In the genomic region with DNA sequence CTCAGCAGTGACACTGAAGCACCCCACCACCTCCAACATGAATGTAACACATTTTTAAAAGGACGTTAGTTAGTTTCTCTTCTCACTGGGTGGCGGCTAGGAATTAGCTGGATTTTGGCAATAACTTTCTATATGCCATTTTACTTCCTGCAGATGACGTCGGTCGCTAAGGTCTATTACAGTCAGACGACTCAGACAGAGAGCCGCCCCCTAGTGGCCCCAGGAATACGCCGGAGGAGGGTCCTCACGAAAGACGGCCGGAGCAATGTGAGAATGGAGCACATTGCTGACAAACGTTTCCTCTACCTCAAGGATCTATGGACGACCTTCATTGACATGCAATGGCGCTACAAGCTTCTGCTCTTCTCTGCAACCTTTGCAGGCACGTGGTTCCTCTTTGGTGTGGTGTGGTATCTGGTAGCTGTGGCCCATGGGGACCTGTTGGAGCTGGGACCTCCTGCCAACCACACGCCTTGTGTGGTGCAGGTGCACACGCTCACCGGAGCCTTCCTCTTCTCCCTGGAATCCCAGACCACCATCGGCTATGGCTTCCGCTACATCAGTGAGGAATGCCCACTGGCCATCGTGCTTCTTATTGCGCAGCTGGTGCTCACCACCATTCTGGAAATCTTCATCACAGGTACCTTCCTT, we compare ENCODE assay signal across 8 mouse cellular contexts. TPM values are rescaled to one million over a fixed set of nuclear protein-coding genes. Genes with fewer than 3 reads are reported as not detected.
DNase-seq lines count a peak whose midpoint lies in the region; ATAC-seq and TF ChIP-seq lines count a peak whose summit lies in the region.

No protein-coding gene starts in this region.

- no peak for TF ChIP-seq POLR2A in brain, embryonic 14.5 days (IDR thresholded peaks at IDR 0.05; ENCODE audit: borderline replicate concordance, extremely low read depth, insufficient read depth, insufficient read length, poor library complexity, severe bottlenecking)

- H3K4me3 ChIP-seq in heart, embryonic 15.5 days, result peak overlapping the region; percentile 15; the same call in 1 of the 2 replicates
- no peak overlapping the region for H3K4me3 ChIP-seq in limb, embryonic 10.5 days
- no peak overlapping the region for H3K4me3 ChIP-seq in midbrain, embryonic 10.5 days
- H3K4me3 ChIP-seq in stomach, embryonic 15.5 days (replicated peaks), result no peak overlapping the region

- peaks cover 7% of the 10 kb centered on the region for H3K4me1 ChIP-seq in heart, embryonic 15.5 days (replicated peaks)
- peaks cover 5% of the 10 kb centered on the region; the same call in 1 of the 2 replicates for H3K4me1 ChIP-seq in limb, embryonic 10.5 days
- H3K4me1 ChIP-seq in midbrain, embryonic 10.5 days, result peaks cover 12% of the 10 kb centered on the region
- H3K4me1 ChIP-seq in stomach, embryonic 15.5 days, result no peaks in the 10 kb centered on the region

- ATAC-seq in heart, embryonic 15.5 days (replicated peaks; ENCODE audit: insufficient number of reproducible peaks, insufficient read depth, low FRiP score, low read depth), result no peak
- ATAC-seq in stomach, embryonic 15.5 days (ENCODE audit: insufficient read depth, low FRiP score, low read depth), result no peak
- no peak for ATAC-seq in cerebellum, adult (ENCODE audit: insufficient number of reproducible peaks, low FRiP score, low TSS enrichment)

- H3K27me3 ChIP-seq in heart, embryonic 15.5 days, result peaks cover 13% of the 10 kb centered on the region
- peaks cover 15% of the 10 kb centered on the region for H3K27me3 ChIP-seq in limb, embryonic 10.5 days (ENCODE audit: low read depth, poor library complexity, severe bottlenecking)
- H3K27me3 ChIP-seq in midbrain, embryonic 10.5 days (ENCODE audit: low read depth, poor library complexity, severe bottlenecking), result peaks cover 49% of the 10 kb centered on the region
- no peaks in the 10 kb centered on the region for H3K27me3 ChIP-seq in stomach, embryonic 15.5 days (replicated peaks)

- peak; percentile 72 for DNase-seq in right cerebral cortex, postnatal 14 days
- no peak for DNase-seq in right cerebral cortex, postnatal 36 days (ENCODE audit: low spot score in 2 of 2)
- peak; percentile 64 for DNase-seq in brain, embryonic 14.5 days (ENCODE audit: low read depth)
- peak; percentile 80 for DNase-seq in limb, embryonic 10.5 days (ENCODE audit: low spot score)
- peak; percentile 74 for DNase-seq in midbrain, embryonic 10.5 days (ENCODE audit: low spot score)

- no peaks in the 10 kb centered on the region for H3K36me3 ChIP-seq in heart, embryonic 15.5 days
- H3K36me3 ChIP-seq in limb, embryonic 10.5 days, result no peaks in the 10 kb centered on the region
- H3K36me3 ChIP-seq in midbrain, embryonic 10.5 days, result no peaks in the 10 kb centered on the region
- no peaks in the 10 kb centered on the region for H3K36me3 ChIP-seq in stomach, embryonic 15.5 days

- H3K9me3 ChIP-seq in heart, embryonic 15.5 days (replicated peaks), result no peaks in the 10 kb centered on the region
- H3K9me3 ChIP-seq in limb, embryonic 10.5 days (replicated peaks), result no peaks in the 10 kb centered on the region
- no peaks in the 10 kb centered on the region for H3K9me3 ChIP-seq in midbrain, embryonic 10.5 days (replicated peaks)
- H3K9me3 ChIP-seq in stomach, embryonic 15.5 days, result no peaks in the 10 kb centered on the region

- peak; percentile 73 for TF ChIP-seq CTCF in brain, embryonic 14.5 days (IDR thresholded peaks at IDR 0.05; ENCODE audit: borderline replicate concordance, extremely low read depth, insufficient read depth, insufficient read length)

- no peak overlapping the region for H3K27ac ChIP-seq in heart, embryonic 15.5 days
- no peak overlapping the region for H3K27ac ChIP-seq in limb, embryonic 10.5 days
- no peak overlapping the region for H3K27ac ChIP-seq in midbrain, embryonic 10.5 days (replicated peaks)
- no peak overlapping the region for H3K27ac ChIP-seq in stomach, embryonic 15.5 days

- H3K4me2 ChIP-seq in heart, embryonic 15.5 days, result peak overlapping the region; percentile 39
- H3K4me2 ChIP-seq in stomach, embryonic 15.5 days, result peak overlapping the region; percentile 33

- H3K9ac ChIP-seq in heart, embryonic 15.5 days, result no peak overlapping the region
- no peak overlapping the region for H3K9ac ChIP-seq in stomach, embryonic 15.5 days

- 22% methylated on average over 23 of the region's 23 CpGs for WGBS in heart, embryonic 15.5 days
- 28% methylated on average over 23 of the region's 23 CpGs for WGBS in limb, embryonic 10.5 days
- 26% methylated on average over 23 of the region's 23 CpGs for WGBS in midbrain, embryonic 10.5 days
- 25% methylated on average over 23 of the region's 23 CpGs for WGBS in stomach, embryonic 15.5 days

RNA-seq across cellular contexts. Expression of a gene that starts 7.5 kb away (rescaled TPM):
- polyA plus RNA-seq in brain, embryonic 14.5 days (2012; rRNA removed), result 9.4 and 9.8 TPM in 2 replicates
- 3.2 and 3.6 TPM in 2 replicates for polyA plus RNA-seq in heart, embryonic 15.5 days (2015; fragmentation: Nextera tagmentation; extraction: Ambion mirVana)
- 9.9 and 10.5 TPM in 2 replicates for polyA plus RNA-seq in limb, embryonic 10.5 days (2016; fragmentation: Nextera tagmentation; extraction: Ambion mirVana)
- 9.3 and 9.9 TPM in 2 replicates for polyA plus RNA-seq in midbrain, embryonic 10.5 days (2016; fragmentation: Nextera tagmentation; extraction: Ambion mirVana)
- 6.1 and 6.7 TPM in 2 replicates for polyA plus RNA-seq in stomach, embryonic 15.5 days (2015; fragmentation: Nextera tagmentation; extraction: Ambion mirVana)

RNA-seq across cellular contexts. Expression of a gene that starts 27.9 kb away (rescaled TPM):
- polyA plus RNA-seq in brain, embryonic 14.5 days (2012; rRNA removed), result 3.2 and 5.9 TPM in 2 replicates
- polyA plus RNA-seq in heart, embryonic 15.5 days (2015; fragmentation: Nextera tagmentation; extraction: Ambion mirVana), result 0.03 and 0.06 TPM in 2 replicates
- polyA plus RNA-seq in limb, embryonic 10.5 days (2016; fragmentation: Nextera tagmentation; extraction: Ambion mirVana), result 0.05 TPM in 2 replicates
- polyA plus RNA-seq in midbrain, embryonic 10.5 days (2016; fragmentation: Nextera tagmentation; extraction: Ambion mirVana), result 0.46 and 0.75 TPM in 2 replicates
- 0.10 and 0.17 TPM in 2 replicates for polyA plus RNA-seq in stomach, embryonic 15.5 days (2015; fragmentation: Nextera tagmentation; extraction: Ambion mirVana)

RNA-seq across cellular contexts. Expression of a gene that starts 39.8 kb away (rescaled TPM):
- polyA plus RNA-seq in brain, embryonic 14.5 days (2012; rRNA removed), result 6.9 and 8.0 TPM in 2 replicates
- polyA plus RNA-seq in heart, embryonic 15.5 days (2015; fragmentation: Nextera tagmentation; extraction: Ambion mirVana), result not detected in 2 replicates
- 0.10 TPM in 1 of 2 replicates, not detected in the other for polyA plus RNA-seq in limb, embryonic 10.5 days (2016; fragmentation: Nextera tagmentation; extraction: Ambion mirVana)
- polyA plus RNA-seq in midbrain, embryonic 10.5 days (2016; fragmentation: Nextera tagmentation; extraction: Ambion mirVana), result 0.23 and 0.61 TPM in 2 replicates
- 0.05 and 0.09 TPM in 2 replicates for polyA plus RNA-seq in stomach, embryonic 15.5 days (2015; fragmentation: Nextera tagmentation; extraction: Ambion mirVana)

Comparison
In these comparisons a context has a peak if more than half of its experiments do, and no peak if none do; other contexts are left out.
1. DNase-seq: peak in right cerebral cortex, postnatal 14 days (single experiment), brain, embryonic 14.5 days (single experiment), limb, embryonic 10.5 days (single experiment) and midbrain, embryonic 10.5 days (single experiment); none in right cerebral cortex, postnatal 36 days (0 of 2).